Mouse (Mus musculus) liver, embryonic 18 days (tissue): ENCODE measurements around the gene Trdn. TPM values are rescaled to one million over a fixed set of nuclear protein-coding genes. Genes with fewer than 3 reads are reported as not detected.

Experiments used
- polyA plus RNA-seq: library from polyadenylated mRNA; depleted of rRNA; stranded (reverse); fragments of >200 nt; gene quantifications from 2 replicates; pipeline ENCODE4 v1.2.3, GENCODE M21; 2012; rRNA removed

Trdn gene
- polyA plus RNA-seq = 0.01 TPM in 1 of 2 replicates, not detected in the other

DNA sequence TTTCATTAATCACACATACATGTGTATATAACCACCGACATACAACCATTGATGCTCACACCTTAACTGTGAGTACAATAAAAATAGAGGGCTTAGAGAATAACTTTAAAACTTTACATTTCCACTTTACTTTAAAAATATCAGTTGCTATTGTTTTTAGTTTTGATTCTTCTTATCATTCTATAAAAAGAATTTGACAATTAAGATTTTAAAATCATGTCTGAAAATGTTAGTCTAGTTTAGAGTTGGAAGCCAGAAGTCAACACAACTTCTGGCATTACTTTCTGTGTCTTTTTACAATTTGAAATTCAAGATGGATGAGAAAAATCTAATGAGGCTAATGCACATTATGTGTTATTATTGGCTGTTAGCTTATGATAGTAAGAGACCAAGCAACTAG lies at the start of gene Trdn:
TSS of gene Trdn (plus strand) at position 301 of the 400 bp plus-strand sequence.

Other genes with a start within 250 kb of the Trdn start
- 0.01 TPM in 1 of 2 replicates, not detected in the other for gene Nkain2, start 190.1 kb upstream of the Trdn start, polyA plus RNA-seq